Mouse (Mus musculus) kidney, postnatal 36 days (tissue): ENCODE results near the gene Kif14.
A peak's percentile ranks its signal among the peaks of the same experiment; 100 is the strongest.

Experiments used
- DNase-seq, 2 experiments: peaks; one replicate each; pipeline ENCODE4 v3.0.0; 2021 to 2022; ENCODE audit warnings: mixed read lengths in 2 of 2

Kif14 gene

GRCm38 (mm10) chr1:136557436-136557835 lies 91.3 kb downstream of the Kif14 start:
- no peak for DNase-seq

GRCm38 (mm10) chr1:136558762-136559161 lies 92.6 kb downstream of the Kif14 start:
- DNase-seq = no peak

GRCm38 (mm10) chr1:136559284-136559683 lies 93.1 kb downstream of the Kif14 start:
- DNase-seq = peak in 1 of 2 experiments; percentile 25

DNA sequence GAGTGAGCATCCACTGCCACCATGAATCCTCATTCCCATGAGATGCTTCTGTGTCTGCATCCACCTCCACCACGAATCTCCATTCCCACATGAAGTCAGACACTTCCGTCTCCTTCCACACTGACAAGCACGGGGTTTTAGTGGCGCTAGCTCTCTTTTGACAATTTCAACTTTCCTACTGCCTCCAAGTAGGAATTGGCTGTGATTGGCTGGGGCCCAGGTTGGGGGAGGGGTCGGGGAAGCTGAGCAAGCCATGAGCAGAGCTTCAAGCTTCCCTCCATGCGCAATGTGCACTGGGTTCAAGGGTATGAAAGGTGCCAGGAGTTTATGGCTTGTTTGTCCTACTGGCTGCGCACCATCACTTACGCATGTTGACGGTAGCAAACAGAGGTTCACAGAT lies 93.6 kb downstream of the Kif14 start:
- DNase-seq = peak in 1 of 2 experiments; percentile 31

- DNase-seq = no peak
These were observed 95.7 kb downstream of the Kif14 start for GRCm38 (mm10) chr1:136561823-136562222.

GRCm38 (mm10) chr1:136563149-136563548 lies 97.0 kb downstream of the Kif14 start:
- DNase-seq = no peak

DNA sequence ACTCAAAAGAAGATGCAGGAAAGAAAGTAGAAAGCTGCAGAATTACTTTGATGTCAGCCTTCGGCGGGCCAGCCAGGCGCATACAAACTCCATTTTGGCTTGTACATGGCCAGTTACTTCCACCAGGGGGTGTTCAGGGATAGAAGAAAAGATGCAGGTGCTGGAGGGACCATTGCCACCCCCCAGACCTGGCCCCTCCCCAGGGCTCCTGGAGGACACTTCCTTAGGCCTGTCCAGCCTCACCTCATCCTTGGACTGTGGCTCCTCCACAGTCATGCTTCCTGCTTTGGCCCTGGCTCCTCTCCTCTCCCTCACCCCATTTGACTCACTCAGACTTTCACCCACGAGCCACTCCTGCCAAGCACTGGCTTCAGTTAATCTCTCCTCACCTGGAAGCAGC lies 98.8 kb downstream of the Kif14 start:
- peak; percentile 28 to 68 for DNase-seq

GRCm38 (mm10) chr1:136566386-136566785 lies 100.2 kb downstream of the Kif14 start:
- no peak for DNase-seq

GRCm38 (mm10) chr1:136567641-136568040 lies 101.5 kb downstream of the Kif14 start:
- no peak for DNase-seq

GRCm38 (mm10) chr1:136568738-136569194 lies 102.6 kb downstream of the Kif14 start:
- DNase-seq = no peak

- DNase-seq = peak in 1 of 2 experiments; percentile 27
These were observed 103.1 kb downstream of the Kif14 start for GRCm38 (mm10) chr1:136569206-136569605.

GRCm38 (mm10) chr1:136569626-136570297 lies 103.6 kb downstream of the Kif14 start:
- DNase-seq = peak; percentile 80 to 81

DNA sequence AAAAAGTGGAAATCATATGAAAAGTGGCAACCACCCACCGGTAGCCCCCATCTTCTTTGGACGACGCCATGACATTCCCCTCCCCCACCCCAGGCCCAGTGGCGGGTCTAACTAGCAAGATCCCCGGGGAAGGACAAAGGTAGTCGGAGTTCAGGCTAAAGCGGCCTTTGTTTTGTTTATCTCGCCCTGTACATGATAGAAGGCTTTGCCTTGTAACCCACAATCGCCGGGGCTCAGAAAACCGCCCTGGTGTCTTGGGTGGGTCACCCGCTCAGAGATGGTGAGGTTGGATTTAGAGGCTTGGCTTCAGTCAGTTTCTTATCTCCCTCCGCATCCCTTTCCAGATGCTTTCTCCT lies 104.1 kb downstream of the Kif14 start:
- peak in 1 of 2 experiments; percentile 30 for DNase-seq

GRCm38 (mm10) chr1:136570976-136571375 lies 104.8 kb downstream of the Kif14 start:
- DNase-seq = no peak

- no peak for DNase-seq
These were observed 105.4 kb downstream of the Kif14 start for GRCm38 (mm10) chr1:136571530-136571929.

- DNase-seq = peak in 1 of 2 experiments; percentile 11
These were observed 111.9 kb downstream of the Kif14 start for GRCm38 (mm10) chr1:136577890-136578663.

- DNase-seq = no peak
These were observed 113.2 kb downstream of the Kif14 start for GRCm38 (mm10) chr1:136579360-136579759.

DNA sequence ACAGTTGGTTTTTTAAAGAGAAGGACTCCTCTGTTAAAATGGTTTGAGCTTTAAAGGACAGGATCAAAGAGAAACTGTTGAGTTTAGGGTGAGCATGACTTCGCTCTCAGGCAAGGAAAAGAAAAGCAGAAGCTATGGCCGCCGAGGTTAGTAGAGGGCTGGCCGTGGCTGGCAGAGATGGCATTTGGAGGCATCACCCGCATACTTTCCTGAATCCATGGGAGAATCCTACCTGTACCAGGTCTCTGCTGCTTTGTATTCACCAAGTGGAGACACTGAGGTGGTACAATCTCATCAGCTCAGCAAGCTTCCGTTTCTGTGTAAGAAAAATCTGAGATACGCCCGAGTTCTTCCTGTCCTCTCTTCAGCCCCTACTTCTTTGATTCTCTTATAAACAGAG lies 114.1 kb downstream of the Kif14 start:
- no peak for DNase-seq
